ENCODE assay signal across 18 mouse cellular contexts in genomic region chr11:72853086-72853485, GRCm38 (mm10). TPM values are rescaled to one million over a fixed set of nuclear protein-coding genes. Genes with fewer than 3 reads are reported as not detected.
DNase-seq lines count a peak whose midpoint lies in the region; TF ChIP-seq lines count a peak whose summit lies in the region.
"Had no signal": no experiment of that assay in that cellular context is flagged by ENCODE, and none has a peak within 500 bp of the region (broad histone marks: within the 10 kb centered on the region; RNA-seq: fewer than 3 reads in every experiment).

No protein-coding gene starts in this region.

- no peak for TF ChIP-seq CTCF in left cerebral cortex, adult 2 months (IDR thresholded peaks at IDR 0.05)

- no peak overlapping the region for H3K4me3 ChIP-seq in left cerebral cortex, adult 2 months
- H3K4me3 ChIP-seq: embryonic facial prominence, embryonic 15.5 days; erythroblast, embryonic 14.5 days; forebrain, embryonic 10.5 days; heart, embryonic 13.5 days; hindbrain, embryonic 13.5 days had no signal

- DNase-seq in heart, adult 11 months, result peak; percentile 74
- DNase-seq in heart, postnatal 25 days (ENCODE audit: low spot score), result no peak
- DNase-seq in left cerebral cortex, adult 2 months (ENCODE audit: extremely low spot score in 1 of 2, low spot score in 2 of 2), result peak; percentile 27 to 33
- no peak for DNase-seq in left cerebral cortex, postnatal 10 days (ENCODE audit: extremely low spot score in 1 of 2, low spot score in 2 of 2)
- DNase-seq in brain, adult 2 months (ENCODE audit: low read depth, low spot score), result peak; percentile 75
- peak; percentile 29 to 42 for DNase-seq in left cerebral cortex, postnatal 36 days (ENCODE audit: low spot score in 2 of 2)
- no peak for DNase-seq in lung, postnatal 25 days (ENCODE audit: low spot score)
- DNase-seq: adrenal gland, adult 2 months; adrenal gland, postnatal 25 days; cerebellum, adult 2 months; cerebellum, postnatal 10 days; gastrocnemius, postnatal 14 days had no signal

- H3K27ac ChIP-seq in left cerebral cortex, adult 2 months, result peak overlapping the region; percentile 13; the same call in 1 of the 2 replicates
- H3K27ac ChIP-seq: embryonic facial prominence, embryonic 15.5 days; forebrain, embryonic 10.5 days; heart, embryonic 13.5 days; hindbrain, embryonic 13.5 days; hindbrain, postnatal 0 days had no signal

- intact Hi-C loops in heart, postnatal 25 days (cut with DNase I), result no loop called here
- intact Hi-C loops in left cerebral cortex, adult 2 months (cut with DNase I), result loop anchor here (10.0 kb wide), 1 partner anchor 278 kb away; no protein-coding TSS in a partner anchor
- intact Hi-C loops in left cerebral cortex, postnatal 10 days (cut with DNase I), result no loop called here
- intact Hi-C loops in left cerebral cortex, postnatal 36 days (cut with DNase I), result no loop called here

RNA-seq across cellular contexts. Expression of gene Zzef1, which starts 57.1 kb away (rescaled TPM):
- 10 to 100 TPM; 19.4 to 20.7 TPM for total RNA-seq in heart, postnatal 25 days (2021)
- 10 to 100 TPM; 44.5 to 48.6 TPM for total RNA-seq in left cerebral cortex, adult 2 months (2021)
- total RNA-seq in left cerebral cortex, postnatal 10 days (2021), result 10 to 100 TPM; 49.3 to 49.4 TPM
- 10 to 100 TPM; 38.1 to 50.0 TPM for total RNA-seq in left cerebral cortex, postnatal 36 days (2021)

RNA-seq across cellular contexts. Expression of gene Cyb5d2, which starts 57.1 kb away (rescaled TPM):
- total RNA-seq in heart, postnatal 25 days (2021), result 10 to 100 TPM; 16.0 to 18.7 TPM
- 10 to 100 TPM; 15.2 to 18.0 TPM for total RNA-seq in left cerebral cortex, adult 2 months (2021)
- total RNA-seq in left cerebral cortex, postnatal 10 days (2021), result 10 to 100 TPM in 1 of 2 experiments, 1 to 10 TPM in 1; 8.6 to 11.5 TPM
- 10 to 100 TPM; 16.5 to 17.4 TPM for total RNA-seq in left cerebral cortex, postnatal 36 days (2021)

Comparison
In these comparisons a context has a peak if more than half of its experiments do, and no peak if none do; other contexts are left out.
1. DNase-seq: peak in heart, adult 11 months (single experiment), left cerebral cortex, adult 2 months (2 of 2), brain, adult 2 months (single experiment) and left cerebral cortex, postnatal 36 days (2 of 2); none in heart, postnatal 25 days (single experiment), left cerebral cortex, postnatal 10 days (0 of 2) and lung, postnatal 25 days (single experiment).